Mouse (Mus musculus): ENCODE measurements around the gene 1700029H14Rik. TPM values are rescaled to one million over a fixed set of nuclear protein-coding genes. Genes with fewer than 3 reads are reported as not detected.

1700029H14Rik gene
- polyA plus RNA-seq, 1 experiment from 2014 or later = not detected

GRCm38 (mm10) chr8:13591246-13591645 lies 29.0 kb upstream of the 1700029H14Rik start:
- H3K27ac ChIP-seq = no peak overlapping the region
- H3K4me3 ChIP-seq = no peak overlapping the region
- H3K9me3 ChIP-seq (replicated peaks) = no peaks in the 10 kb centered on the region
- H3K4me2 ChIP-seq (replicated peaks) = no peak overlapping the region
- peaks cover 8% of the 10 kb centered on the region; the same call in 1 of the 2 replicates for H3K36me3 ChIP-seq
- H3K4me1 ChIP-seq = no peaks in the 10 kb centered on the region
- H3K27me3 ChIP-seq = no peaks in the 10 kb centered on the region
- 69% methylated on average over 6 of the region's 6 CpGs for WGBS
- no peak for ATAC-seq (ENCODE audit: low FRiP score)
- H3K9ac ChIP-seq = no peak overlapping the region

GRCm38 (mm10) chr8:13589071-13589470 lies 26.8 kb upstream of the 1700029H14Rik start:
- no peaks in the 10 kb centered on the region for H3K27me3 ChIP-seq
- H3K9ac ChIP-seq = no peak overlapping the region
- no peaks in the 10 kb centered on the region for H3K9me3 ChIP-seq (replicated peaks)
- H3K27ac ChIP-seq = no peak overlapping the region
- H3K4me3 ChIP-seq = no peak overlapping the region
- WGBS = 80% methylated on average over 6 of the region's 6 CpGs
- H3K4me2 ChIP-seq (replicated peaks) = no peak overlapping the region
- H3K4me1 ChIP-seq = no peaks in the 10 kb centered on the region
- no peak for ATAC-seq (ENCODE audit: low FRiP score)
- peaks cover 17% of the 10 kb centered on the region for H3K36me3 ChIP-seq

GRCm38 (mm10) chr8:13584652-13585051 lies 22.4 kb upstream of the 1700029H14Rik start:
- Histone ChIP-seq H3K27me3 (no peaks in the 10 kb centered on the region), H3K9me3 (replicated peaks) (no peaks in the 10 kb centered on the region), H3K36me3 (peaks cover 47% of the 10 kb centered on the region), H3K9ac (no peak overlapping the region), H3K4me1 (no peaks in the 10 kb centered on the region), H3K4me3 (no peak overlapping the region), H3K27ac (no peak overlapping the region), H3K4me2 (replicated peaks) (no peak overlapping the region)
- WGBS = 74% methylated on average over 8 of the region's 8 CpGs
- no peak for ATAC-seq (ENCODE audit: low FRiP score)

- peaks cover 65% of the 10 kb centered on the region for H3K36me3 ChIP-seq
- WGBS = 95% methylated on average over 6 of the region's 6 CpGs
These were observed 15.6 kb upstream of the 1700029H14Rik start for GRCm38 (mm10) chr8:13577869-13578268.

GRCm38 (mm10) chr8:13571999-13572398 lies 9.7 kb upstream of the 1700029H14Rik start:
- Histone ChIP-seq H3K9ac (no peak overlapping the region), H3K27me3 (no peaks in the 10 kb centered on the region), H3K36me3 (peaks cover 47% of the 10 kb centered on the region), H3K9me3 (replicated peaks) (no peaks in the 10 kb centered on the region), H3K27ac (no peak overlapping the region), H3K4me3 (no peak overlapping the region), H3K4me1 (peaks cover 2% of the 10 kb centered on the region; the same call in 1 of the 2 replicates), H3K4me2 (replicated peaks) (no peak overlapping the region)
- WGBS = 89% methylated on average over 11 of the region's 11 CpGs
- no peak for ATAC-seq (ENCODE audit: low FRiP score)

More at GRCm38 (mm10) chr8:13577869-13578268, 15.6 kb upstream of the 1700029H14Rik start:
- Histone ChIP-seq H3K9me3 (replicated peaks) (no peaks in the 10 kb centered on the region), H3K27ac (no peak overlapping the region), H3K4me3 (no peak overlapping the region), H3K27me3 (no peaks in the 10 kb centered on the region), H3K9ac (no peak overlapping the region), H3K4me2 (replicated peaks) (no peak overlapping the region), H3K4me1 (no peaks in the 10 kb centered on the region)
- ATAC-seq (ENCODE audit: low FRiP score) = no peak

- Histone ChIP-seq H3K9me3 (replicated peaks) (no peaks in the 10 kb centered on the region), H3K4me3 (no peak overlapping the region), H3K4me2 (replicated peaks) (no peak overlapping the region), H3K27ac (no peak overlapping the region), H3K36me3 (no peaks in the 10 kb centered on the region), H3K9ac (no peak overlapping the region), H3K27me3 (no peaks in the 10 kb centered on the region), H3K4me1 (no peaks in the 10 kb centered on the region)
- no peak for ATAC-seq (ENCODE audit: low FRiP score)
- 83% methylated on average over 2 of the region's 2 CpGs for WGBS
These were observed 4.7 kb downstream of the 1700029H14Rik start for GRCm38 (mm10) chr8:13557526-13557925.

- 0 out of 2 replicates have a peak, but pooled peaks have one; percentile 6 for ATAC-seq (ENCODE audit: low FRiP score)
- Histone ChIP-seq H3K4me2 (replicated peaks) (no peak overlapping the region), H3K36me3 (no peaks in the 10 kb centered on the region), H3K4me3 (no peak overlapping the region), H3K9me3 (replicated peaks) (no peaks in the 10 kb centered on the region), H3K27ac (no peak overlapping the region), H3K27me3 (no peaks in the 10 kb centered on the region), H3K4me1 (no peaks in the 10 kb centered on the region), H3K9ac (no peak overlapping the region)
- whole genome bisulfite sequencing = 94% methylated on average over 6 of the region's 6 CpGs
These were observed 10.8 kb downstream of the 1700029H14Rik start for GRCm38 (mm10) chr8:13551574-13551830.

- H3K4me3 ChIP-seq = no peak overlapping the region
- H3K36me3 ChIP-seq = no peaks in the 10 kb centered on the region
- 0 out of 2 replicates have a peak, but pooled peaks cover under 1% of the 10 kb centered on the region for H3K9me3 ChIP-seq (replicated peaks)
- no peaks in the 10 kb centered on the region for H3K4me1 ChIP-seq
- H3K9ac ChIP-seq = no peak overlapping the region
- 57% methylated on average over 9 of the region's 9 CpGs for WGBS
- ATAC-seq (ENCODE audit: low FRiP score) = peak; percentile 92
- H3K4me2 ChIP-seq (replicated peaks) = no peak overlapping the region
- H3K27ac ChIP-seq = no peak overlapping the region
- no peaks in the 10 kb centered on the region for H3K27me3 ChIP-seq
These were observed 11.3 kb downstream of the 1700029H14Rik start for GRCm38 (mm10) chr8:13550718-13551573.

- no peak for ATAC-seq (ENCODE audit: low FRiP score)
These were observed 13.4 kb downstream of the 1700029H14Rik start for GRCm38 (mm10) chr8:13548831-13549230.

GRCm38 (mm10) chr8:13548235-13548634 lies 14.0 kb downstream of the 1700029H14Rik start:
- Histone ChIP-seq H3K4me3 (no peak overlapping the region), H3K9me3 (replicated peaks) (peaks cover 8% of the 10 kb centered on the region; the same call in 1 of the 2 replicates), H3K9ac (no peak overlapping the region), H3K27ac (no peak overlapping the region), H3K27me3 (no peaks in the 10 kb centered on the region), H3K4me1 (no peaks in the 10 kb centered on the region), H3K36me3 (no peaks in the 10 kb centered on the region), H3K4me2 (replicated peaks) (no peak overlapping the region)
- 61% methylated on average over 4 of the region's 4 CpGs for WGBS
- ATAC-seq (ENCODE audit: low FRiP score) = no peak

More at GRCm38 (mm10) chr8:13548831-13549230, 13.4 kb downstream of the 1700029H14Rik start:
- WGBS = 51% methylated on average over 9 of the region's 9 CpGs
- H3K36me3 ChIP-seq = no peaks in the 10 kb centered on the region
- H3K9ac ChIP-seq = no peak overlapping the region
- H3K9me3 ChIP-seq (replicated peaks) = peaks cover 8% of the 10 kb centered on the region; the same call in 1 of the 2 replicates
- no peaks in the 10 kb centered on the region for H3K27me3 ChIP-seq
- no peaks in the 10 kb centered on the region for H3K4me1 ChIP-seq
- H3K4me2 ChIP-seq (replicated peaks) = no peak overlapping the region
- no peak overlapping the region for H3K27ac ChIP-seq
- no peak overlapping the region for H3K4me3 ChIP-seq

- 84% methylated on average over 4 of the region's 4 CpGs for WGBS
- ATAC-seq (ENCODE audit: low FRiP score) = no peak
- no peaks in the 10 kb centered on the region for H3K27me3 ChIP-seq
These were observed 15.8 kb downstream of the 1700029H14Rik start for GRCm38 (mm10) chr8:13546421-13546820.

GRCm38 (mm10) chr8:13541526-13541925 lies 20.7 kb downstream of the 1700029H14Rik start:
- Histone ChIP-seq H3K27me3 (no peaks in the 10 kb centered on the region), H3K9ac (no peak overlapping the region), H3K4me2 (replicated peaks) (no peak overlapping the region), H3K27ac (no peak overlapping the region), H3K4me1 (no peaks in the 10 kb centered on the region; the same call in 1 of the 2 replicates), H3K36me3 (no peaks in the 10 kb centered on the region), H3K4me3 (no peak overlapping the region), H3K9me3 (replicated peaks) (peaks cover 8% of the 10 kb centered on the region; the same call in 1 of the 2 replicates)
- no peak for ATAC-seq (ENCODE audit: low FRiP score)
- WGBS = 72% methylated on average over 5 of the region's 5 CpGs

More at GRCm38 (mm10) chr8:13546421-13546820, 15.8 kb downstream of the 1700029H14Rik start:
- H3K9me3 ChIP-seq (replicated peaks) = peaks cover 8% of the 10 kb centered on the region; the same call in 1 of the 2 replicates
- H3K4me2 ChIP-seq (replicated peaks) = no peak overlapping the region
- no peaks in the 10 kb centered on the region for H3K36me3 ChIP-seq
- H3K4me3 ChIP-seq = no peak overlapping the region
- H3K9ac ChIP-seq = no peak overlapping the region
- no peak overlapping the region for H3K27ac ChIP-seq
- H3K4me1 ChIP-seq = no peaks in the 10 kb centered on the region

GRCm38 (mm10) chr8:13540122-13540521 lies 22.1 kb downstream of the 1700029H14Rik start:
- no peak for ATAC-seq (ENCODE audit: low FRiP score)
- Histone ChIP-seq H3K4me1 (no peaks in the 10 kb centered on the region; the same call in 1 of the 2 replicates), H3K9ac (no peak overlapping the region), H3K9me3 (replicated peaks) (0 out of 2 replicates have a peak, but pooled peaks cover 3% of the 10 kb centered on the region), H3K27ac (no peak overlapping the region), H3K27me3 (no peaks in the 10 kb centered on the region), H3K36me3 (no peaks in the 10 kb centered on the region), H3K4me2 (replicated peaks) (no peak overlapping the region), H3K4me3 (no peak overlapping the region)
- 89% methylated on average over 5 of the region's 5 CpGs for WGBS
